Mouse (Mus musculus) testis, adult 2 months (tissue): ENCODE results near the gene Pelp1.

ENCODE experiments used
- CTCF ChIP-seq: fragments of 200-500 bp; IDR thresholded peaks from 2 replicates; pipeline ENCODE4 v1.5.1; 2012; ENCODE audit warnings: low read depth, mild to moderate bottlenecking, inconsistent platforms, low read length, moderate library complexity; ENCODE audit not compliant: control insufficient read depth, insufficient read depth, insufficient replicate concordance
- POLR2A ChIP-seq: fragments of 200-500 bp; IDR thresholded peaks from 2 replicates; pipeline ENCODE4 v1.6.1; 2012; ENCODE audit warnings: low read depth, mild to moderate bottlenecking, inconsistent platforms, low read length, moderate library complexity; ENCODE audit not compliant: control insufficient read depth

DNA sequence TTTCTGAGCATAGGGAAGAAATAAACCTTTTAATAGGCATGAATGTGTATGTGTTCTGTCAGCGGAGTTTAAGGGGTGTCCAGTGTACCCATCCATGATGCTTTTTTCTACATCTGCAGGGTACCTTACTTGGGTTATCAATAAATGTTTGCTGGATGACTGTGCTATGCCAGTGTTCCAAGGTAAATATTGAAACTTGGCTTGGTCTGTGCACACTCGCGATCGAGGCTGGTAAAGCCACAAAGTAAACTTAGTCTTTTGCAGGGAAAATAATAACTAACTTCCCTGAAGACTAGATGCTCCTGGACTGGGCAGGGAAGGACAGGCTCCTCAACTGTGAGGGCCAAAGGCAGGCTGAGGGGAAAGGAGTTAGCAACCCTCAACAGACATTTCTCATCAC lies 30.8 kb upstream of the Pelp1 start:
- TF ChIP-seq CTCF, result no peak
- TF ChIP-seq POLR2A, result no peak
